Mouse (Mus musculus) cerebellum, postnatal 14 days (tissue): ENCODE results near the gene Aprt.

Source experiments
- DNase-seq, 2 experiments: peaks; one replicate each; pipeline ENCODE4 v3.0.0; 2021; ENCODE audit warnings: mixed read lengths in 2 of 2

The Aprt gene

GRCm38 (mm10) chr8:122576648-122577022 is at the start of gene Aprt:
Aprt (minus strand) TSS chr8:122576909.
- DNase-seq: peak; percentile 94 to 95

- no peak for DNase-seq
These were observed 49.1 kb upstream of the Aprt start for GRCm38 (mm10) chr8:122625811-122626210.

- DNase-seq: no peak
These were observed 47.9 kb upstream of the Aprt start for GRCm38 (mm10) chr8:122624653-122625052.

- no peak for DNase-seq
These were observed 47.3 kb upstream of the Aprt start for GRCm38 (mm10) chr8:122623844-122624642.

- DNase-seq: no peak
These were observed 46.0 kb upstream of the Aprt start, which contains the start of gene Pabpn1l for GRCm38 (mm10) chr8:122622727-122623126. Pabpn1l (minus strand) TSS chr8:122622739.

GRCm38 (mm10) chr8:122620446-122620845 is 43.7 kb upstream of the Aprt start:
- no peak for DNase-seq

GRCm38 (mm10) chr8:122618660-122619378 is 42.1 kb upstream of the Aprt start:
- DNase-seq: no peak

- DNase-seq: peak; percentile 90 to 95
These were observed 41.3 kb upstream of the Aprt start for GRCm38 (mm10) chr8:122617947-122618546.

GRCm38 (mm10) chr8:122616181-122616905 is 39.6 kb upstream of the Aprt start:
- DNase-seq: no peak

- DNase-seq: peak; percentile 96 to 97
These were observed 34.8 kb upstream of the Aprt start, which contains the start of the genes Galns and Trappc2l for GRCm38 (mm10) chr8:122611295-122612133. Galns (minus strand) TSS chr8:122611463. Trappc2l (plus strand) TSS chr8:122611640.

- no peak for DNase-seq
These were observed 34.0 kb upstream of the Aprt start for GRCm38 (mm10) chr8:122610612-122611277.

- no peak for DNase-seq
These were observed 33.5 kb upstream of the Aprt start for GRCm38 (mm10) chr8:122610209-122610608.

- DNase-seq: no peak
These were observed 30.1 kb upstream of the Aprt start for GRCm38 (mm10) chr8:122606810-122607209.

- DNase-seq: no peak
These were observed 28.7 kb upstream of the Aprt start for GRCm38 (mm10) chr8:122605367-122605766.

GRCm38 (mm10) chr8:122604640-122605039 is 27.9 kb upstream of the Aprt start:
- no peak for DNase-seq

GRCm38 (mm10) chr8:122600666-122601065 is 24.0 kb upstream of the Aprt start:
- no peak for DNase-seq

- no peak for DNase-seq
These were observed 19.3 kb upstream of the Aprt start for GRCm38 (mm10) chr8:122596031-122596430.

GRCm38 (mm10) chr8:122593783-122594507 is 17.2 kb upstream of the Aprt start:
- peak; percentile 59 to 70 for DNase-seq

GRCm38 (mm10) chr8:122593240-122593639 is 16.5 kb upstream of the Aprt start:
- no peak for DNase-seq

GRCm38 (mm10) chr8:122586749-122587148 is 10.0 kb upstream of the Aprt start:
- no peak for DNase-seq

- DNase-seq: no peak
These were observed 9.5 kb upstream of the Aprt start for GRCm38 (mm10) chr8:122586171-122586570.
